Comparison of ENCODE assay signal across 22 mouse cellular contexts in the genomic region with DNA sequence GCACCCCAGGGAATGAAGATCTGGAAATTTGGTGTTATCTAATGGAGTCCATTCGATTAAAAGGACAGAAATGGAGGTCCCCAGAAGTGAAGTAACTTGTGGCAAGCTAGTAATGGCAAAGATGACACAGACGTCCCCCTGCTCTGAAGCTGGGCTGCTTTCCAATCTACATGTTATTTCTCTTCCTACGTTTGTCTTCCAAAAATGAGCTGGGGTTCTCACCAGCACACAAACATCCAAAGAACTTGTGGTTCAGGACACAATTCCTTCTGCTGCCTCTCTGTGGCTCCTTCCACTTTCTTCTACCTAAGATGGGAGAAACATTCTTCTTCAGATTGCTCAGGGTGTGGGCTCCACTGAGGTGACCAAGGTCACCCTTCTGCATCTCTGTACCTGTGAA.
DNase-seq lines count a peak whose midpoint lies in the region; ATAC-seq lines count a peak whose summit lies in the region.
"Had no signal": no experiment of that assay in that cellular context is flagged by ENCODE, and none has a peak within 500 bp of the region (broad histone marks: within the 10 kb centered on the region; RNA-seq: fewer than 3 reads in every experiment).

No protein-coding gene starts in this region.

- H3K27ac ChIP-seq in heart, embryonic 10.5 days: no peak overlapping the region

- WGBS in heart, embryonic 10.5 days: 67% methylated on average over 3 of the region's 3 CpGs

- H3K9me3 ChIP-seq in heart, embryonic 10.5 days: no peaks in the 10 kb centered on the region
- H3K9me3 ChIP-seq: G1E had no signal

- H3K4me1 ChIP-seq in heart, embryonic 10.5 days: no peaks in the 10 kb centered on the region

- ATAC-seq in frontal cortex, adult (ENCODE audit: low TSS enrichment): peak; percentile 87
- ATAC-seq: activated CD4-positive, CD25-positive, alpha-beta regulatory T cell, adult 4 months; CD4-positive, CD25-positive, alpha-beta regulatory T cell, adult 4 months; Patski had no signal

- H3K27me3 ChIP-seq in heart, embryonic 10.5 days (ENCODE audit: insufficient read depth, poor library complexity, severe bottlenecking): no peaks in the 10 kb centered on the region
- H3K27me3 ChIP-seq: CH12.LX had no signal

- H3K4me3 ChIP-seq in heart, embryonic 10.5 days: no peak overlapping the region

- no peak for DNase-seq in frontal cortex, postnatal 10 days (ENCODE audit: low spot score in 2 of 2)
- peak; percentile 70 for DNase-seq in brain, adult 2 months (ENCODE audit: low read depth, low spot score)
- DNase-seq in telencephalon, adult 2 months (ENCODE audit: low read depth, low spot score): peak; percentile 54
- no peak for DNase-seq in cerebellum, postnatal 36 days
- DNase-seq in heart, embryonic 10.5 days (ENCODE audit: low spot score): no peak
- DNase-seq: adrenal gland, adult 2 months; adrenal gland, adult 8-10 months; adrenal gland, postnatal 10 days; adrenal gland, postnatal 14 days; adrenal gland, postnatal 25 days; adrenal gland, postnatal 36 days; B cell, adult 2 months; cerebellum, adult 11 months; cerebellum, adult 11-12 months; cerebellum, adult 18-20 months; cerebellum, adult 2 months had no signal

- no peaks in the 10 kb centered on the region for H3K36me3 ChIP-seq in heart, embryonic 10.5 days
- H3K36me3 ChIP-seq: G1E had no signal

Comparison
In these comparisons a context has a peak if more than half of its experiments do, and no peak if none do; other contexts are left out.
1. DNase-seq: peak in brain, adult 2 months (single experiment) and telencephalon, adult 2 months (single experiment); none in frontal cortex, postnatal 10 days (0 of 2), cerebellum, postnatal 36 days (0 of 2) and heart, embryonic 10.5 days (single experiment).